Mouse (Mus musculus) E14TG2a.4 (cell line): Measurements from ENCODE around the gene Fry.

Source experiments
- H3K27me3 ChIP-seq: 2 replicates; pipeline ENCODE4 v1.6.1; 2014; ENCODE audit warnings: low read length, control low read depth; ENCODE audit not compliant: insufficient read depth
- H3K36me3 ChIP-seq: 2 replicates; pipeline ENCODE4 v1.6.1; 2014; ENCODE audit warnings: low read length, control low read depth; ENCODE audit not compliant: insufficient read depth
- H3K4me1 ChIP-seq: replicated peaks from 2 replicates; pipeline ENCODE4 v1.6.1; 2014; ENCODE audit warnings: low read depth, low read length, control low read depth
- H3K4me3 ChIP-seq: replicated peaks from 2 replicates; pipeline ENCODE4 v1.5.1; 2014; ENCODE audit warnings: mild to moderate bottlenecking, low read length
- H3K9me3 ChIP-seq: 2 replicates; pipeline ENCODE4 v1.6.1; 2014; ENCODE audit warnings: low read length, control low read depth
- CTCF ChIP-seq: conservative IDR thresholded peaks from 2 replicates; pipeline ENCODE4 v1.5.1; 2014; ENCODE audit warnings: low read length
- NANOG ChIP-seq: IDR thresholded peaks from 2 replicates; pipeline ENCODE4 v1.6.1; 2014; ENCODE audit warnings: borderline replicate concordance, low read length, mixed read lengths
- POU5F1 ChIP-seq: IDR thresholded peaks from 2 replicates; pipeline ENCODE4 v1.6.1; 2014; ENCODE audit warnings: low read length, borderline replicate concordance

Fry gene

DNA sequence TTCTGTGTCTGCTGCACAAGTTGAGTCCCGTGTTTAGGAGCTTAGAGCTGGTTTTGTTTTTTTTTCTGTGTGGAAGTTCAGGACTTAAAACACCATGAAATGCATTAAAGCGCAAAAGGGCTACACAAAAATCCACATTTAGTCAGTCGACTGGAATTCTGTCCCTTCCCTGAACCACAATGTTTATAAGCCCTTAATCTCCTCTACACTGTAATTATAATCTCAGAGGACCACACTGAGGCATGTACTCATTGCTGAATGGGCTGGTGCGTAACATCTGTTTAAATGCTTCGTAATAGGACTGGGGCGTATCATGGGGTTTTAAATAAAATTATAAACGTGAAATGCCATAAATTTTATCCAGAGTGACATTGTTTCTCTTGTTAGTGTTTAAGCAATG lies 89.6 kb downstream of the Fry start:
- H3K36me3 ChIP-seq: no peaks in the 10 kb centered on the region
- H3K4me3 ChIP-seq: no peak overlapping the region
- H3K27me3 ChIP-seq: no peaks in the 10 kb centered on the region
- H3K9me3 ChIP-seq: no peaks in the 10 kb centered on the region
- H3K4me1 ChIP-seq: peaks cover 9% of the 10 kb centered on the region; the same call in 1 of the 2 replicates
- no peak for TF ChIP-seq NANOG
- no peak for TF ChIP-seq CTCF
- no peak for TF ChIP-seq POU5F1

DNA sequence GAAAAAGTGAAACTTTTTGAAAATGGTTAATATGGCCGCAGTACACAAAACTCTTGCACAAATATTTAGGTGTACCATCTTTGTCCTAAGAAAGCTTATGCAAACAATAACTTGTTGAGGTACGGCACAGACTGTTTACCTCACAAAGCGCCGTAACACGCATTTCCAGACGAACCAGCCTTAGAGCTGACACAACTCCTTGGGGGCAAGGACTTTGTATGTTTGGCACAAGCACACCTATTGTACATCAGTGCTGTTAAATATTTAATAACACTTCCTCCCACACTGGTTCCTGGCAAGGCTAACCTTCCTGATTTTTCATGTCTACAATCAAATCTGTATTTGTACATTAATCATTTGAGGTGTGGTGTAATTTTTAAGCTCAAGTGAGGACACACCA lies 95.6 kb downstream of the Fry start:
- H3K27me3 ChIP-seq: no peaks in the 10 kb centered on the region
- H3K4me1 ChIP-seq: peaks cover 19% of the 10 kb centered on the region; the same call in 1 of the 2 replicates
- TF ChIP-seq CTCF: no peak
- no peak for TF ChIP-seq NANOG
- TF ChIP-seq POU5F1: no peak
- no peaks in the 10 kb centered on the region for H3K36me3 ChIP-seq
- no peak overlapping the region for H3K4me3 ChIP-seq
- H3K9me3 ChIP-seq: no peaks in the 10 kb centered on the region

DNA sequence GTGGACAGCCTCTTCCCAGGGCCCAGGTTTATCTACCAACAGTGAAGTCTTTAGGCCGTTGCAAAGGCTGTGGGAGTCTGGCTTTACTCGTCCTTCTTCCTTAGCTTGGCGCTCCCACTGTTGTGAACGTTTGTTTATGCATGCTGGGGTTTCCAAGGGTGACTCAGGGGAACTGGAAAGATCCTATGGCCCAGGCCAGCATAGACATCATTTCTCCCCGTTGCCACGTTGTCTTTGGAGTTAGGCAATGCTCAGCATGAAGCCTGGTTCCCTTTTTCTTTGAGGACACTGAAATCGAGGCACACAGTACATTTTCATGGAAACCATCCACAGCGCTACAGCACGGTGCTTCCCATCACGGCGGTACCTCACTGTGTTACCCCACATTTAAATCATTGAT lies 97.6 kb downstream of the Fry start:
- no peaks in the 10 kb centered on the region for H3K36me3 ChIP-seq
- H3K4me3 ChIP-seq: no peak overlapping the region
- TF ChIP-seq CTCF: no peak
- no peak for TF ChIP-seq POU5F1
- no peak for TF ChIP-seq NANOG
- no peaks in the 10 kb centered on the region for H3K27me3 ChIP-seq
- peaks cover 19% of the 10 kb centered on the region; the same call in 1 of the 2 replicates for H3K4me1 ChIP-seq
- no peaks in the 10 kb centered on the region for H3K9me3 ChIP-seq

DNA sequence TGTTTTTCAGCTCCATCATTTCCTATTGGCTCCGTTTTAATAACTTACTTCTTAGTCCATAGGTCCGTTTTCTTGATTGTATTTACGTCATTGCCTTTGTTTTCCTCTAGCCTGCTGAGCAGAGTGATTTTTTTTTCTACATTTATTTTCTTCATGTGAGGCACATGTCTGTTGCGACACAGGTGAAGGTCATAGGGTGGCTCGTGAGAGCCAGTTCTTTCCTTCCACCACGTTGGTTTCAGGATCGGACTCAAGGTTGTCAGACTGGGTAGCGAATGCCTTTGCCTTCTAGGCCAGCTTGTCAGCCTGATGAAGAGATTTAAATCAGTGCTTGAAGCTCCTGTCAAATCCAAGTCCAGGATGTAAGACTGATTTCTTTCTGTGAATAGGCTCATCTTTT lies 101.0 kb downstream of the Fry start:
- H3K4me3 ChIP-seq: no peak overlapping the region
- H3K36me3 ChIP-seq: no peaks in the 10 kb centered on the region
- peaks cover 8% of the 10 kb centered on the region; the same call in 1 of the 2 replicates for H3K4me1 ChIP-seq
- TF ChIP-seq NANOG (no peak), POU5F1 (no peak), CTCF (no peak)
- no peaks in the 10 kb centered on the region for H3K27me3 ChIP-seq
- H3K9me3 ChIP-seq: no peaks in the 10 kb centered on the region

DNA sequence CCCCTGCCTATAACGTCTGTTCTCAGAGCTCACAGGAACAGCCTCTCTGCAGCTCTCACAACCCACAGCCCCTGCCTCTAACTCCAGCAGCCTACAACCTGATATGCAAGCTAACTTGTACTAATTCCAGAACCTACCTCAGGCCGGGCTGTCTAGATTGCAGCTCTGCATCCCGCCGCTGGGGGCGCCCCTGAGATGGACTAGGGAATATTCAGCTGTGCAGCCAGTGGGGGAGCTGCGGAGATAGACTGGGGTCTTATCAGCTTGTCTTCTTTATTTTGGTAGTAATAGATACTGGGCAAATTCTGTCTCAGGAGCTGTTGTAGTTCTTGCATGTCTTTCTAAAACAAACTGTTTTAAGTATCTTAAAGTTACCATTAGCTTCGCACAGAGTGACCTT lies 101.9 kb downstream of the Fry start:
- peaks cover 13% of the 10 kb centered on the region for H3K4me1 ChIP-seq
- no peak overlapping the region for H3K4me3 ChIP-seq
- no peaks in the 10 kb centered on the region for H3K36me3 ChIP-seq
- H3K9me3 ChIP-seq: no peaks in the 10 kb centered on the region
- no peaks in the 10 kb centered on the region for H3K27me3 ChIP-seq
- TF ChIP-seq NANOG: no peak
- no peak for TF ChIP-seq POU5F1
- TF ChIP-seq CTCF: peak; percentile 95

DNA sequence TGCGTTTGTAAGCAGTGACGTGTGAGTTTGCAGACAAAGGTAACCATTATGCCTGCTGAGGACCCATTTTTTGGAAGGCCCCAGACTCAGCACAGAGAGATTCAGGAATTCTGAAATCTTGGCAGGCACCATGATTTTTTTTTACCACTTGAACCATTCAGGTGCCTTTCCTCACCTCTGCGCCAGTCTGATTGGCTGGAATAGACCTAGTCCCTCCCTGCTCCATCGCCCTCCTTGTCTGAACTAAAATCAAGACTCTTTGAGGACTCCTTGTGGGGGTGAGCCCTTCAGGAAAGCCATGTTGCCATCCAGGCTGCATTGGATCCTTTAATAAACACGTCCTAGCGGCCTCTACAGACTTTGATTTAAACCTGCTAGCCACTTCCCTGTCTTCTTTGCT lies 103.4 kb downstream of the Fry start:
- no peaks in the 10 kb centered on the region for H3K27me3 ChIP-seq
- no peak overlapping the region for H3K4me3 ChIP-seq
- no peaks in the 10 kb centered on the region for H3K9me3 ChIP-seq
- peaks cover 7% of the 10 kb centered on the region for H3K4me1 ChIP-seq
- H3K36me3 ChIP-seq: no peaks in the 10 kb centered on the region
- TF ChIP-seq POU5F1 (no peak), CTCF (no peak), NANOG (no peak)

DNA sequence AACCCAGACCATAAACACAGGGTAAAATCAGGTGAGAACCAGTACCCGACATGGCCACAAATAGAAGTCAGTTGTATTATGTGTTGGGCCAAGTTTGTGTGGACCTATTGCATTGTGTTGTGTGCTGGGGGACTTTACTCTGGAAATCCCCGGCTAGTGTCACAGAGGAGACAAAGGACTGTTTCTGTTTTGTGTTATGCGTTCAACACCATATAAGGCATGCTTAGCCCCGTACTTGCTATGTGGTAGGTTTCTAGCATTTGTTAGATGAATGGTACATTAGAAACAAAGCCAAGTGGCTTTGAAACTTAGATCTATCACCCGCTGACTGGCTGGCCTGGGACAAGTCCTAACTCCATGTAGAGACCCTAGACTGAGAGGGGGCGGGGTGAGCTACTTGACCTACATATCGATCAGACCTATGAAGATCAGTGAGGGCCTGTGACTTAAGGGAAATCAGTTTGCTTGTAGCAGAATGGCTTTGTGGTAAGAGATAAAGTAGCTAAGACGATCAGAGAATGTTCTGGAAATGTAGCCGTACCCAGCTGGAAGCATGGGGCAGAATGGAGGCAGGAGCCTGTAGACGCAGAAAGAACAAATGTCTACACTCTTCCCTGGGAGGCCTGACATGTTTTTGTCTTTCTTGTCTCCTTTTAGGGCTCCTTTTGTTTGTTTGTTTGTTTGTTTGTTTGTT lies 105.2 kb downstream of the Fry start:
- Histone ChIP-seq H3K36me3 (no peaks in the 10 kb centered on the region), H3K4me3 (no peak overlapping the region), H3K9me3 (no peaks in the 10 kb centered on the region), H3K27me3 (no peaks in the 10 kb centered on the region), H3K4me1 (peaks cover 7% of the 10 kb centered on the region)
- TF ChIP-seq POU5F1: no peak
- no peak for TF ChIP-seq NANOG
- TF ChIP-seq CTCF: no peak

DNA sequence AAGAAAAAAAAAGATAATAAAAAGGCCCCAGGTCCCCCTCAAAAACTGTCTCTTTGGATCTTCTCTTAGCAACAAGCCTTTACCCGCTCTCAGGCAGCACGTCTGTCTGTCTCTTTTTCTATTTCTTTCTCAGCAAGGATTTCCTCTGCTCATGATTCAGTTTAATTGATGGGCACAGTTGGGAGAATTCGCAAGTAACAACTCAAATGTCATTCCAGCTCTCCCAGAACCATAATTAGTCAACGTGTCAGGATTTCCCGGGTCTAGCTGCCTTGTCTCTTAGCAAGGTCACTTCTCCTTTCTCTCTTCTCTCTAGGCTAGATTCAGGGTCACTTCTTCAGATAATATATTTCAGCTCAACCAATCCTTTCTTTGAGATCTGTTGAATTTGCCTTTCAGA lies 110.6 kb downstream of the Fry start:
- no peaks in the 10 kb centered on the region for H3K27me3 ChIP-seq
- no peaks in the 10 kb centered on the region for H3K9me3 ChIP-seq
- H3K4me1 ChIP-seq: peaks cover 28% of the 10 kb centered on the region
- no peaks in the 10 kb centered on the region for H3K36me3 ChIP-seq
- TF ChIP-seq POU5F1: no peak
- no peak for TF ChIP-seq CTCF
- TF ChIP-seq NANOG: no peak
- no peak overlapping the region for H3K4me3 ChIP-seq

DNA sequence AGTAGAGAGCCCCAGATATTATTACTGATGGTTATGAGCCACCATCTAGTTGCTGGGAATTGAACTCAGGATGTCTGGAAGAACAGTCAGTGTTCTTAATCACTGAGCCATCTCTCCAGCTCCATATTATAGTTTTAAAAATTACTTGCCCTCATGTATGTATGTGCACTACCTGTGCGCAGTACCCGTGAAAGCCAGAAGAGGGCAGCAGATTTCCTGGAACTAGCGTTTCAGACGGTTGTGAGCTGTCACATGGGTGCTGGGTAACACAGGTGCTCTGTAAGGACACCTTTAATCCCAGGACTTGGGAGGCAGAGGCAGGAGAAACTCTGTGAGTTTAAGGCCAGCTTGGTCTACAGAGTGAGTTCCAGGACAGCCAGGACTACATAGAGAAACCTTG lies 111.3 kb downstream of the Fry start:
- H3K36me3 ChIP-seq: no peaks in the 10 kb centered on the region
- no peaks in the 10 kb centered on the region for H3K27me3 ChIP-seq
- H3K4me3 ChIP-seq: no peak overlapping the region
- peaks cover 32% of the 10 kb centered on the region for H3K4me1 ChIP-seq
- no peaks in the 10 kb centered on the region for H3K9me3 ChIP-seq
- TF ChIP-seq CTCF (peak; percentile 96), POU5F1 (no peak)
